Mouse (Mus musculus) stomach, postnatal 0 days (tissue): ENCODE measurements around the gene Cdk19.
A peak's percentile ranks its signal among the peaks of the same experiment; 100 is the strongest.

ENCODE experiments used
- CTCF ChIP-seq: IDR thresholded peaks from 2 replicates; pipeline ENCODE4 v1.5.1; 2016; ENCODE audit warnings: antibody characterized with exemption, low read depth, mild to moderate bottlenecking, moderate library complexity
- EP300 ChIP-seq: optimal IDR thresholded peaks from 2 replicates; pipeline ENCODE3; 2016; ENCODE audit warnings: antibody characterized with exemption

DNA sequence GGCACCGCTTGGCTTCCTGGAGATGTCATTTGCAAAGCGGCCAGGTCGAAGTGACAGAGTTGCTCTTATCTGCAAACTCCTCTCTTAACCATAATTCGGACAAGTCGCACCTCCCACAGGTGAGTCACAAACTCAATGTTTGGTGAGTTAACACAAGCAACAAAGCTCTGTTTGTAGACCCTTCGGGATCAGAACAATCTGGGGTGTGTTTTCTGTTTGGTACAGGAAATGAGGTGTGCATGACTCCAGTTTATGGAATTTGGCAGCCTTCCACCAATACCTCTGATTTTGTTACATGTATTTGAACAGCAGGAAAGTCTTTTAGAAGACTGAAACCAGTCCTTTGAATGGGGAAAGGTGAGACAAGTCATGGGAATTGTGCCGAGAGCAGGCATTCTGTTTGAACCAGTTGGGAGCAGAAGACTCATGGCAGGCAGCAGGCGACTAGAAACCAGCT is 171.9 kb downstream of the Cdk19 start:
- TF ChIP-seq EP300: peak; percentile 34
- no peak for TF ChIP-seq CTCF
